Mouse (Mus musculus): Measurements from ENCODE around the gene Fam187b. TPM values are rescaled to one million over a fixed set of nuclear protein-coding genes. Genes with fewer than 3 reads are reported as not detected.

The Fam187b gene
- polyA plus RNA-seq, 1 experiment from 2014 or later: 8.9 TPM

GRCm38 (mm10) chr7:31000505-31001020 is 27.0 kb downstream of the Fam187b start:
- Histone ChIP-seq H3K27ac (no peak overlapping the region), H3K4me2 (ENCODE audit: low read length) (no peak overlapping the region), H3K36me3 (ENCODE audit: insufficient read depth, low read length) (no peaks in the 10 kb centered on the region), H3K4me1 (replicated peaks; ENCODE audit: insufficient read depth, low read length) (no peaks in the 10 kb centered on the region), H3K9ac (ENCODE audit: low read depth, low read length) (no peak overlapping the region), H3K9me3 (replicated peaks; ENCODE audit: low read length) (no peaks in the 10 kb centered on the region), H3K27me3 (ENCODE audit: insufficient read depth, low read length) (no peaks in the 10 kb centered on the region), H3K4me3 (replicated peaks; ENCODE audit: low read depth, low read length) (no peak overlapping the region)
- 25% methylated on average over 7 of the region's 7 CpGs for WGBS
- DNase-seq (ENCODE audit: low spot score) (peak; percentile 79), ATAC-seq (replicated peaks; ENCODE audit: low FRiP score, low read depth) (peak; percentile 52)
- TF ChIP-seq CTCF (IDR thresholded peaks at IDR 0.05; ENCODE audit: low read depth): no peak

- no peak for TF ChIP-seq CTCF (IDR thresholded peaks at IDR 0.05; ENCODE audit: low read depth)
- peak; percentile 37 for DNase-seq (ENCODE audit: low spot score)
- H3K27ac ChIP-seq: no peak overlapping the region
Observed at GRCm38 (mm10) chr7:31002650-31003049, 29.1 kb downstream of the Fam187b start.

GRCm38 (mm10) chr7:31007775-31008174 is 34.2 kb downstream of the Fam187b start:
- 86% methylated on average over 1 of the region's 1 CpGs for WGBS
- TF ChIP-seq CTCF (IDR thresholded peaks at IDR 0.05; ENCODE audit: low read depth): no peak
- no peak for DNase-seq (ENCODE audit: low spot score)
- Histone ChIP-seq H3K27ac (no peak overlapping the region), H3K9me3 (replicated peaks; ENCODE audit: low read length) (no peaks in the 10 kb centered on the region), H3K4me2 (ENCODE audit: low read length) (no peak overlapping the region), H3K9ac (ENCODE audit: low read depth, low read length) (no peak overlapping the region), H3K27me3 (ENCODE audit: insufficient read depth, low read length) (no peaks in the 10 kb centered on the region), H3K4me1 (replicated peaks; ENCODE audit: insufficient read depth, low read length) (no peaks in the 10 kb centered on the region), H3K36me3 (ENCODE audit: insufficient read depth, low read length) (no peaks in the 10 kb centered on the region), H3K4me3 (replicated peaks; ENCODE audit: low read depth, low read length) (no peak overlapping the region)
- ATAC-seq (replicated peaks; ENCODE audit: low FRiP score, low read depth): no peak

More at GRCm38 (mm10) chr7:31002650-31003049, 29.1 kb downstream of the Fam187b start:
- Histone ChIP-seq H3K36me3 (ENCODE audit: insufficient read depth, low read length) (no peaks in the 10 kb centered on the region), H3K4me2 (ENCODE audit: low read length) (no peak overlapping the region), H3K27me3 (ENCODE audit: insufficient read depth, low read length) (no peaks in the 10 kb centered on the region), H3K9ac (ENCODE audit: low read depth, low read length) (no peak overlapping the region), H3K9me3 (replicated peaks; ENCODE audit: low read length) (no peaks in the 10 kb centered on the region), H3K4me3 (replicated peaks; ENCODE audit: low read depth, low read length) (no peak overlapping the region), H3K4me1 (replicated peaks; ENCODE audit: insufficient read depth, low read length) (no peaks in the 10 kb centered on the region)
- no peak for ATAC-seq (replicated peaks; ENCODE audit: low FRiP score, low read depth)
- 61% methylated on average over 8 of the region's 8 CpGs for WGBS

- Histone ChIP-seq H3K27ac (no peak overlapping the region), H3K4me2 (ENCODE audit: low read length) (no peak overlapping the region), H3K9me3 (replicated peaks; ENCODE audit: low read length) (no peaks in the 10 kb centered on the region), H3K36me3 (ENCODE audit: insufficient read depth, low read length) (no peaks in the 10 kb centered on the region), H3K27me3 (ENCODE audit: insufficient read depth, low read length) (no peaks in the 10 kb centered on the region), H3K4me3 (replicated peaks; ENCODE audit: low read depth, low read length) (no peak overlapping the region), H3K9ac (ENCODE audit: low read depth, low read length) (no peak overlapping the region), H3K4me1 (replicated peaks; ENCODE audit: insufficient read depth, low read length) (no peaks in the 10 kb centered on the region)
- WGBS: 62% methylated on average over 1 of the region's 1 CpGs
- no peak for TF ChIP-seq CTCF (IDR thresholded peaks at IDR 0.05; ENCODE audit: low read depth)
- DNase-seq (ENCODE audit: low spot score): no peak
- ATAC-seq (replicated peaks; ENCODE audit: low FRiP score, low read depth): no peak
Observed at GRCm38 (mm10) chr7:31008175-31008574, 34.6 kb downstream of the Fam187b start.

GRCm38 (mm10) chr7:31008889-31009288 is 35.3 kb downstream of the Fam187b start:
- H3K4me3 ChIP-seq (replicated peaks; ENCODE audit: low read depth, low read length): no peak overlapping the region
- H3K4me2 ChIP-seq (ENCODE audit: low read length): no peak overlapping the region
- H3K9me3 ChIP-seq (replicated peaks; ENCODE audit: low read length): no peaks in the 10 kb centered on the region
- H3K27ac ChIP-seq: 0 out of 2 replicates have a peak overlapping the region, but pooled peaks have one; percentile 2
- peak; percentile 68; the same call in 1 of the 2 replicates for ATAC-seq (replicated peaks; ENCODE audit: low FRiP score, low read depth)
- peak; percentile 83 for DNase-seq (ENCODE audit: low spot score)
- H3K27me3 ChIP-seq (ENCODE audit: insufficient read depth, low read length): no peaks in the 10 kb centered on the region
- no peaks in the 10 kb centered on the region for H3K36me3 ChIP-seq (ENCODE audit: insufficient read depth, low read length)
- WGBS: 4% methylated on average over 3 of the region's 3 CpGs
- no peaks in the 10 kb centered on the region for H3K4me1 ChIP-seq (replicated peaks; ENCODE audit: insufficient read depth, low read length)
- no peak for TF ChIP-seq CTCF (IDR thresholded peaks at IDR 0.05; ENCODE audit: low read depth)
- H3K9ac ChIP-seq (ENCODE audit: low read depth, low read length): no peak overlapping the region

GRCm38 (mm10) chr7:31012971-31013370 is 39.4 kb downstream of the Fam187b start:
- Histone ChIP-seq H3K36me3 (ENCODE audit: insufficient read depth, low read length) (no peaks in the 10 kb centered on the region), H3K27ac (no peak overlapping the region), H3K9me3 (replicated peaks; ENCODE audit: low read length) (no peaks in the 10 kb centered on the region), H3K4me1 (replicated peaks; ENCODE audit: insufficient read depth, low read length) (no peaks in the 10 kb centered on the region), H3K4me3 (replicated peaks; ENCODE audit: low read depth, low read length) (no peak overlapping the region), H3K4me2 (ENCODE audit: low read length) (no peak overlapping the region), H3K9ac (ENCODE audit: low read depth, low read length) (no peak overlapping the region), H3K27me3 (ENCODE audit: insufficient read depth, low read length) (no peaks in the 10 kb centered on the region)
- TF ChIP-seq CTCF (IDR thresholded peaks at IDR 0.05; ENCODE audit: low read depth): no peak
- WGBS: 66% methylated on average over 5 of the region's 5 CpGs
- DNase-seq (ENCODE audit: low spot score) (no peak), ATAC-seq (replicated peaks; ENCODE audit: low FRiP score, low read depth) (no peak)
